ENCODE assay signal across 28 mouse cellular contexts in genomic region chr16:92868550-92868949, GRCm38 (mm10). TPM values are rescaled to one million over a fixed set of nuclear protein-coding genes. Genes with fewer than 3 reads are reported as not detected.
DNase-seq lines count a peak whose midpoint lies in the region; ATAC-seq and TF ChIP-seq lines count a peak whose summit lies in the region.
"Had no signal": no experiment of that assay in that cellular context is flagged by ENCODE, and none has a peak within 500 bp of the region (broad histone marks: within the 10 kb centered on the region; RNA-seq: fewer than 3 reads in every experiment).

No protein-coding gene starts in this region.

- peak overlapping the region; percentile 4; the same call in 1 of the 2 replicates for H3K27ac ChIP-seq in liver, embryonic 13.5 days
- peak overlapping the region; percentile 6 for H3K27ac ChIP-seq in MEL (ENCODE audit: control insufficient read depth, low read depth, low read length)
- peak overlapping the region; percentile 73 for H3K27ac ChIP-seq in brown adipose tissue, adult 24 weeks (replicated peaks; ENCODE audit: low read depth, low read length)
- no peak overlapping the region for H3K27ac ChIP-seq in forebrain, embryonic 14.5 days (ENCODE audit: low read depth, low read length)
- H3K27ac ChIP-seq: embryonic facial prominence, embryonic 15.5 days; forebrain, embryonic 10.5 days; heart, adult 2 months; heart, embryonic 13.5 days; hindbrain, embryonic 13.5 days; kidney, postnatal 0 days; limb, embryonic 13.5 days; midbrain, embryonic 15.5 days; stomach, embryonic 15.5 days had no signal

- H3K9ac ChIP-seq in liver, embryonic 13.5 days = no peak overlapping the region
- H3K9ac ChIP-seq in MEL (ENCODE audit: control insufficient read depth, low read depth, low read length, poor library complexity, severe bottlenecking) = no peak overlapping the region
- H3K9ac ChIP-seq in forebrain, embryonic 14.5 days (ENCODE audit: low read length) = no peak overlapping the region
- H3K9ac ChIP-seq: embryonic facial prominence, embryonic 15.5 days; forebrain, postnatal 0 days; heart, embryonic 13.5 days; hindbrain, embryonic 13.5 days; limb, embryonic 13.5 days; midbrain, embryonic 15.5 days; stomach, embryonic 15.5 days had no signal

- H3K4me3 ChIP-seq in liver, embryonic 13.5 days (replicated peaks) = no peak overlapping the region
- no peak overlapping the region for H3K4me3 ChIP-seq in MEL (ENCODE audit: control insufficient read depth in 1 of 2, insufficient read depth in 1 of 2, low read depth in 2 of 2, low read length in 2 of 2)
- H3K4me3 ChIP-seq in brown adipose tissue, adult 24 weeks (ENCODE audit: insufficient read depth, low read depth, low read length) = no peak overlapping the region
- H3K4me3 ChIP-seq in forebrain, embryonic 14.5 days (ENCODE audit: low read depth, low read length) = no peak overlapping the region
- H3K4me3 ChIP-seq: embryonic facial prominence, embryonic 15.5 days; forebrain, embryonic 10.5 days; heart, adult 2 months; heart, embryonic 13.5 days; hindbrain, embryonic 13.5 days; limb, embryonic 13.5 days; midbrain, embryonic 15.5 days; myocyte; stomach, embryonic 15.5 days had no signal

- no peaks in the 10 kb centered on the region for H3K79me2 ChIP-seq in MEL (ENCODE audit: control insufficient read depth, insufficient read depth, low read length, poor library complexity)

- TF ChIP-seq RAD21 in MEL (IDR thresholded peaks at IDR 0.05; ENCODE audit: low read depth, low read length) = no peak

- peak; percentile 47 to 61; a peak in 3 of 4 replicates for TF ChIP-seq EP300 in MEL (IDR thresholded peaks at IDR 0.05; ENCODE audit: low read depth in 1 of 2, low read length in 2 of 2)

- no peaks in the 10 kb centered on the region for H3K36me3 ChIP-seq in liver, embryonic 13.5 days
- peaks cover 0 to 13% of the 10 kb centered on the region in 2 experiments; a peak in 2 of 4 replicates for H3K36me3 ChIP-seq in MEL (ENCODE audit: control insufficient read depth in 1 of 2, insufficient read depth in 2 of 2, low read length in 2 of 2)
- H3K36me3 ChIP-seq in forebrain, embryonic 14.5 days (ENCODE audit: control insufficient read depth, insufficient read depth, low read length) = no peaks in the 10 kb centered on the region
- H3K36me3 ChIP-seq: embryonic facial prominence, embryonic 15.5 days; forebrain, embryonic 10.5 days; heart, embryonic 13.5 days; hindbrain, embryonic 13.5 days; limb, embryonic 13.5 days; midbrain, embryonic 15.5 days; stomach, embryonic 15.5 days had no signal

- H3K4me1 ChIP-seq in liver, embryonic 13.5 days (replicated peaks) = peaks cover 19% of the 10 kb centered on the region
- peaks cover 3 to 33% of the 10 kb centered on the region in 2 experiments for H3K4me1 ChIP-seq in MEL (ENCODE audit: control insufficient read depth in 1 of 2, insufficient read depth in 2 of 2, low read length in 2 of 2)
- H3K4me1 ChIP-seq in brown adipose tissue, adult 24 weeks (ENCODE audit: control insufficient read depth, insufficient read depth, insufficient read length, low read length) = no peaks in the 10 kb centered on the region
- H3K4me1 ChIP-seq in forebrain, embryonic 14.5 days (ENCODE audit: control insufficient read depth, insufficient read depth, low read length) = no peaks in the 10 kb centered on the region
- H3K4me1 ChIP-seq: embryonic facial prominence, embryonic 15.5 days; forebrain, embryonic 10.5 days; hindbrain, embryonic 13.5 days; limb, embryonic 13.5 days; midbrain, embryonic 15.5 days; stomach, embryonic 15.5 days had no signal

- no peak for ATAC-seq in liver, embryonic 13.5 days (ENCODE audit: low read depth)
- ATAC-seq in forebrain, embryonic 14.5 days = no peak
- ATAC-seq: forebrain, postnatal 0 days; midbrain, embryonic 15.5 days had no signal

- WGBS in liver, embryonic 13.5 days (ENCODE audit: insufficient replicate concordance) = 19% methylated on average over 4 of the region's 4 CpGs
- WGBS in forebrain, embryonic 14.5 days = 85% methylated on average over 4 of the region's 4 CpGs

- no peak for TF ChIP-seq POLR2A in MEL (IDR thresholded peaks at IDR 0.05; ENCODE audit: control insufficient read depth in 1 of 2, insufficient read depth in 1 of 2, low read depth in 1 of 2, low read length in 2 of 2, poor library complexity in 1 of 2)

- no peak for DNase-seq in liver, embryonic 13.5 days
- DNase-seq in liver (no peak), MEL (ENCODE audit: low read depth, low spot score) (peak; percentile 65), MN1 (ENCODE audit: low spot score) (no peak)
- DNase-seq in naive thymus-derived CD4-positive, alpha-beta T cell, adult 2 months (ENCODE audit: low read depth) = peak; percentile 30
- DNase-seq in forebrain, embryonic 14.5 days (ENCODE audit: low spot score) = no peak
- DNase-seq: adrenal gland, adult 8-10 months; cerebellum, adult 8-10 months; cerebellum, postnatal 36 days; forebrain, postnatal 0 days; gastrocnemius, postnatal 25 days; heart, adult 2 months; heart, postnatal 14 days; kidney, adult 18-20 months; lung, adult 18-20 months; lung, postnatal 10 days; right cerebral cortex, adult 18-20 months; right cerebral cortex, postnatal 4 days had no signal

- H3K27me3 ChIP-seq in liver, embryonic 13.5 days = no peaks in the 10 kb centered on the region
- no peaks in the 10 kb centered on the region for H3K27me3 ChIP-seq in MEL (ENCODE audit: control insufficient read depth in 1 of 2, insufficient read depth in 2 of 2, low read length in 2 of 2)
- no peaks in the 10 kb centered on the region for H3K27me3 ChIP-seq in forebrain, embryonic 14.5 days (replicated peaks; ENCODE audit: control insufficient read depth, insufficient read depth, low read length)
- H3K27me3 ChIP-seq: embryonic facial prominence, embryonic 15.5 days; hindbrain, embryonic 13.5 days; limb, embryonic 13.5 days; midbrain, embryonic 15.5 days; stomach, embryonic 15.5 days had no signal

- TF ChIP-seq CTCF in MEL (IDR thresholded peaks at IDR 0.05 in 2 of 3, conservative IDR thresholded peaks at IDR 0.05 in 1 of 3; ENCODE audit: control insufficient read depth in 1 of 3, insufficient read depth in 1 of 3, low read depth in 2 of 3, low read length in 3 of 3, poor library complexity in 1 of 3, severe bottlenecking in 1 of 3) = no peak

- no peak overlapping the region for H3K4me2 ChIP-seq in liver, embryonic 13.5 days
- H3K4me2 ChIP-seq in forebrain, embryonic 14.5 days (ENCODE audit: low read length) = no peak overlapping the region
- H3K4me2 ChIP-seq: embryonic facial prominence, embryonic 15.5 days; heart, embryonic 13.5 days; hindbrain, embryonic 13.5 days; limb, embryonic 13.5 days; midbrain, embryonic 15.5 days; stomach, embryonic 15.5 days had no signal

- 0 out of 2 replicates have a peak, but pooled peaks cover 4% of the 10 kb centered on the region for H3K9me3 ChIP-seq in liver, embryonic 13.5 days (replicated peaks)
- no peaks in the 10 kb centered on the region for H3K9me3 ChIP-seq in MEL (replicated peaks; ENCODE audit: insufficient read depth, low read length)
- no peaks in the 10 kb centered on the region for H3K9me3 ChIP-seq in forebrain, embryonic 14.5 days (replicated peaks; ENCODE audit: control insufficient read depth, low read length)
- H3K9me3 ChIP-seq: embryonic facial prominence, embryonic 15.5 days; forebrain, embryonic 10.5 days; hindbrain, embryonic 13.5 days; midbrain, embryonic 15.5 days; stomach, embryonic 15.5 days had no signal

TF ChIP-seq in MEL, 35 proteins besides CTCF, POLR2A, EP300 and RAD21 (continues in another document):
- TF ChIP-seq TCF12 (IDR thresholded peaks at IDR 0.05; ENCODE audit: low read depth, low read length) = peak; percentile 12; the same call in 1 of the 2 replicates
- TF ChIP-seq UBTF (IDR thresholded peaks at IDR 0.05; ENCODE audit: borderline replicate concordance, insufficient read depth, low read depth, low read length) = no peak
- TF ChIP-seq MXI1 (IDR thresholded peaks at IDR 0.05; ENCODE audit: low read depth, low read length) = no peak
- TF ChIP-seq ETS1 (IDR thresholded peaks at IDR 0.05; ENCODE audit: low read depth, low read length) = no peak; the same call in 1 of the 2 replicates
- TF ChIP-seq BHLHE40 (IDR thresholded peaks at IDR 0.05; ENCODE audit: borderline replicate concordance, low read depth, low read length) = no peak
- 0 out of 2 replicates have a peak, but pooled peaks have one; percentile 10 for TF ChIP-seq ELF1 (IDR thresholded peaks at IDR 0.05; ENCODE audit: low read depth, low read length)
- no peak for TF ChIP-seq ZKSCAN1 (IDR thresholded peaks at IDR 0.05; ENCODE audit: low read depth, low read length)
- no peak for TF ChIP-seq POLR2AphosphoS2 (IDR thresholded peaks at IDR 0.05; ENCODE audit: low read length)
- TF ChIP-seq CHD2 (IDR thresholded peaks at IDR 0.05; ENCODE audit: low read length) = no peak
- no peak for TF ChIP-seq NELFE (IDR thresholded peaks at IDR 0.05; ENCODE audit: low read depth, low read length)
- TF ChIP-seq RCOR1 (IDR thresholded peaks at IDR 0.05; ENCODE audit: low read depth, low read length) = 0 out of 2 replicates have a peak, but pooled peaks have one; percentile 21
- TF ChIP-seq USF2 (IDR thresholded peaks at IDR 0.05; ENCODE audit: borderline replicate concordance in 1 of 2, insufficient read depth in 1 of 2, low read depth in 1 of 2, low read length in 2 of 2) = no peak
- TF ChIP-seq GATA1 (IDR thresholded peaks at IDR 0.05; ENCODE audit: low read depth, low read length) = peak; percentile 28; the same call in 1 of the 2 replicates
- no peak for TF ChIP-seq MAX (IDR thresholded peaks at IDR 0.05; ENCODE audit: low read length)
- no peak for TF ChIP-seq ZC3H11A (IDR thresholded peaks at IDR 0.05; ENCODE audit: low read depth, low read length)
- TF ChIP-seq SMC3 (IDR thresholded peaks at IDR 0.05; ENCODE audit: low read depth, low read length) = no peak
- no peak for TF ChIP-seq HCFC1 (IDR thresholded peaks at IDR 0.05; ENCODE audit: low read depth, low read length)
- no peak for TF ChIP-seq MYC (IDR thresholded peaks at IDR 0.05; ENCODE audit: low read depth, low read length)
- peak; percentile 21; the same call in 1 of the 2 replicates for TF ChIP-seq TAL1 (IDR thresholded peaks at IDR 0.05; ENCODE audit: low read length)
- TF ChIP-seq MEF2A (IDR thresholded peaks at IDR 0.05; ENCODE audit: extremely low read depth, insufficient replicate concordance, low read depth, low read length, poor library complexity, severe bottlenecking) = 0 out of 2 replicates have a peak, but pooled peaks have one; percentile 21
- no peak for TF ChIP-seq KAT2A (conservative IDR thresholded peaks at IDR 0.05; ENCODE audit: low read depth, low read length)

RNA-seq across cellular contexts. Expression of gene Runx1, which starts 42.6 kb away (rescaled TPM):
- 5.9 and 6.9 TPM in 2 replicates for polyA plus RNA-seq in liver, embryonic 13.5 days (2015; fragmentation: Nextera tagmentation; extraction: Ambion mirVana)
- 14.3 and 17.1 TPM in 2 replicates for total RNA-seq in MEL (2012; rRNA removed)
- 10 to 100 TPM in 1 of 2 experiments, not detected in 1; 23.5 TPM for polyA plus RNA-seq in MEL (2012; ENCODE audit: insufficient read depth in 1 of 2, insufficient read length in 2 of 2, low read depth in 1 of 2, low replicate concordance in 2 of 2, missing spikeins in 1 of 2)
- polyA plus RNA-seq in brown adipose tissue, adult 24 weeks (2012; ENCODE audit: insufficient read depth, insufficient read length, missing spikeins) = 0.83 and 1.6 TPM in 2 replicates
- 0.39 and 0.40 TPM in 2 replicates for polyA plus RNA-seq in forebrain, embryonic 14.5 days (2014; fragmentation: Nextera tagmentation; extraction: Ambion mirVana)

Comparison
In these comparisons a context has a peak if more than half of its experiments do, and no peak if none do; other contexts are left out.
1. DNase-seq: peak in MEL (single experiment) and naive thymus-derived CD4-positive, alpha-beta T cell, adult 2 months (single experiment); none in liver, embryonic 13.5 days (single experiment), liver (single experiment), forebrain, embryonic 14.5 days (single experiment) and MN1 (single experiment).